Mouse (Mus musculus): ENCODE measurements at regions not wholly inside any gene's neighbourhood (a gene's known extent, or its start where the extent isn't known, plus 50 kb on each side); places are given as distances from the start of the nearest gene placed in this dataset.

DNA sequence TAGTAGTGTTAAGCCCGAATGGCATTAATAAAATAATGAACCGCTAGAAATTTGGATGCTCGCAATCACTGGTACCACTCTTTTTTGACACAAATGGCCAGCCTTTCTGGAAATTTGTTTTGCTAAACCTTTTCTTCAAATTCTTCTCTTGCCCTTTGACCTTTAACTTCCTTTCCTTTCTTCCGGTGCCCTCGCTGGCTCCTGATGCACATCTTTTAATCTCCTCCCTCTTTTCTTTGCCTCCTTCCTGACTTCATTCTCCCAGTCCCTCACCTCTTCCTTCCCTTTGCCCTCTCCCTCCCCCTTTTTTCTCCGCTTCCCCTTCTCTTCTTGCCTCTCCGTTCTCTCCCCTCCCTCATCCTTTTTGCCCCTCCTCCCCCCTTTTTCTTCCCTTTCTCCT, 118.3 kb upstream of the Zfhx3 start:
- no peaks in the 10 kb centered on the region for H3K27me3 ChIP-seq (ENCODE audit: control insufficient read depth, insufficient read depth, low read length)
- H3K27ac ChIP-seq (ENCODE audit: control insufficient read depth, insufficient read depth, low read depth, low read length): no peak overlapping the region
- H3K36me3 ChIP-seq (ENCODE audit: control insufficient read depth, insufficient read depth, low read length): no peaks in the 10 kb centered on the region
- H3K4me3 ChIP-seq (ENCODE audit: control insufficient read depth, low read depth, low read length): no peak overlapping the region
- H3K4me1 ChIP-seq (ENCODE audit: control insufficient read depth, insufficient read depth, low read length): peaks cover 6% of the 10 kb centered on the region
- TF ChIP-seq CTCF (IDR thresholded peaks at IDR 0.05; ENCODE audit: control insufficient read depth, insufficient read depth, insufficient replicate concordance, low read depth, low read length) (no peak), POLR2A (IDR thresholded peaks at IDR 0.05; ENCODE audit: control insufficient read depth, low read depth, low read length) (no peak)

- TF ChIP-seq POLR2A (IDR thresholded peaks at IDR 0.05; ENCODE audit: control insufficient read depth, low read depth, low read length): no peak
- no peak for TF ChIP-seq CTCF (IDR thresholded peaks at IDR 0.05; ENCODE audit: control insufficient read depth, insufficient read depth, insufficient replicate concordance, low read depth, low read length)
- Histone ChIP-seq H3K27me3 (ENCODE audit: control insufficient read depth, insufficient read depth, low read length) (no peaks in the 10 kb centered on the region), H3K4me3 (ENCODE audit: control insufficient read depth, low read depth, low read length) (no peak overlapping the region), H3K36me3 (ENCODE audit: control insufficient read depth, insufficient read depth, low read length) (no peaks in the 10 kb centered on the region), H3K27ac (ENCODE audit: control insufficient read depth, insufficient read depth, low read depth, low read length) (no peak overlapping the region), H3K4me1 (ENCODE audit: control insufficient read depth, insufficient read depth, low read length) (peaks cover 6% of the 10 kb centered on the region)
Measured at GRCm38 (mm10) chr8:107824640-107825039, 117.8 kb upstream of the Zfhx3 start.

- Histone ChIP-seq H3K27me3 (ENCODE audit: control insufficient read depth, insufficient read depth, low read length) (no peaks in the 10 kb centered on the region), H3K27ac (ENCODE audit: control insufficient read depth, insufficient read depth, low read depth, low read length) (no peak overlapping the region), H3K36me3 (ENCODE audit: control insufficient read depth, insufficient read depth, low read length) (no peaks in the 10 kb centered on the region), H3K4me3 (ENCODE audit: control insufficient read depth, low read depth, low read length) (no peak overlapping the region), H3K4me1 (ENCODE audit: control insufficient read depth, insufficient read depth, low read length) (peaks cover 6% of the 10 kb centered on the region)
- TF ChIP-seq CTCF (IDR thresholded peaks at IDR 0.05; ENCODE audit: control insufficient read depth, insufficient read depth, insufficient replicate concordance, low read depth, low read length) (no peak), POLR2A (IDR thresholded peaks at IDR 0.05; ENCODE audit: control insufficient read depth, low read depth, low read length) (no peak)
Measured at GRCm38 (mm10) chr8:107827500-107828125, 114.8 kb upstream of the Zfhx3 start.

DNA sequence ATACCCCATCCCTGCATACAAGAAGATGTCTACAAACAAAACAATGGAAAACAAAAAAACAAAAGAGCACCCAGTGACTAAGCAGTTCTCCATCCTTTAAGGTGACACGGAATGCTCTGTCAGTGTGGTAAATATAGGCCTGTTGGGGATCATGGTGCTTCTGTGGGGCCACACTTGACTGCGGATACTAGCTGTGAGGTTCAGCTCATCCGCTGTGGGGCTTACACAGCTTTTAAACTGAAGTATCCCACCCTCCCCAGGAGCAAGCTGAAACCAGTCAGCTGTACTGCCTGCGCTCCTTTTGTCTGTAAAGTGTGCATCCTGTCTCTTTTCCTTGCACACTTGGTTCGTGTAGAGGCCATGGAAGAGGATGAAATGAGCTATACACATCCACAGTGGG, 113.9 kb upstream of the Zfhx3 start:
- H3K27me3 ChIP-seq (ENCODE audit: control insufficient read depth, insufficient read depth, low read length): no peaks in the 10 kb centered on the region
- H3K27ac ChIP-seq (ENCODE audit: control insufficient read depth, insufficient read depth, low read depth, low read length): no peak overlapping the region
- peaks cover 6% of the 10 kb centered on the region for H3K4me1 ChIP-seq (ENCODE audit: control insufficient read depth, insufficient read depth, low read length)
- no peaks in the 10 kb centered on the region for H3K36me3 ChIP-seq (ENCODE audit: control insufficient read depth, insufficient read depth, low read length)
- no peak overlapping the region for H3K4me3 ChIP-seq (ENCODE audit: control insufficient read depth, low read depth, low read length)
- no peak for TF ChIP-seq POLR2A (IDR thresholded peaks at IDR 0.05; ENCODE audit: control insufficient read depth, low read depth, low read length)
- TF ChIP-seq CTCF (IDR thresholded peaks at IDR 0.05; ENCODE audit: control insufficient read depth, insufficient read depth, insufficient replicate concordance, low read depth, low read length): no peak

DNA sequence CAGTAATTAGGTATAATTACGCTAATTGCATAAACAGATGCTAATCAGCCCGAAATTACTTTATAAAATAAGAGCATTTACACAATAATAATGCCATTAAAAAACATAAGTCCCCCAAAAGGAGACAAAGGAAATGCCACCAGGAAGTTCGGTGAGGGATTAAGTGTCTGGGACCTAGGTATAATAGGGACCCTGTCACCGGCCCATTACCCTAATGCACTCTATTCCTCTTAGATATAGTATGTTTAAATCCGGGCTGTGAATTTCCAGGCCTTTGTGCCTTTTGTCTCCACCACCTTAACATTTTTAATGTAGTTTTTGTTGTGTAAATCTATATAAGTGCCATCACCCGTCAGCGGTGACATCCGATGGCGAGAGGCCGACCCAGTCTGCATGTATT, 109.0 kb upstream of the Zfhx3 start:
- H3K36me3 ChIP-seq (ENCODE audit: control insufficient read depth, insufficient read depth, low read length): no peaks in the 10 kb centered on the region
- TF ChIP-seq CTCF (IDR thresholded peaks at IDR 0.05; ENCODE audit: control insufficient read depth, insufficient read depth, insufficient replicate concordance, low read depth, low read length) (no peak), POLR2A (IDR thresholded peaks at IDR 0.05; ENCODE audit: control insufficient read depth, low read depth, low read length) (no peak)
- no peaks in the 10 kb centered on the region for H3K27me3 ChIP-seq (ENCODE audit: control insufficient read depth, insufficient read depth, low read length)
- H3K4me3 ChIP-seq (ENCODE audit: control insufficient read depth, low read depth, low read length): no peak overlapping the region
- H3K27ac ChIP-seq (ENCODE audit: control insufficient read depth, insufficient read depth, low read depth, low read length): no peak overlapping the region
- no peaks in the 10 kb centered on the region for H3K4me1 ChIP-seq (ENCODE audit: control insufficient read depth, insufficient read depth, low read length)

DNA sequence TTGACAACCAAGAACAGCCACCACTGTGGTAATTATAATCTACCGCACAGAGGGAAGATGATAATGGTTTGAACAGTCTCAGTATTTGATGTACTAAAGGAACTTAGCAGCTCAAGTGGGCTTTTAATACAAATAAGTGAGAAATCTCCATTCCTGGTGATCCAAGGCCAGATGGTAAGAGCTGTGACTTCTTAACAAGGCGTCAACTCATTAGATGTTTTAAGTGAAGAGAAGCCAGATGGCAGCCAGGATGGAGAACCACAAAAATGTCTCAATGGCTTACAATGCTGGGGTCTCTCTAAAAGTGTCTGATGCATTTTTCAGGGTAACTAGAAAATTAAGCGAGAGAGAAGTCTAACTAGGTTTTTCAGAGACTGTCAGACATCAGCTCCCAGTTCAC, 96.3 kb upstream of the Zfhx3 start:
- TF ChIP-seq CTCF (IDR thresholded peaks at IDR 0.05; ENCODE audit: control insufficient read depth, insufficient read depth, insufficient replicate concordance, low read depth, low read length) (no peak), POLR2A (IDR thresholded peaks at IDR 0.05; ENCODE audit: control insufficient read depth, low read depth, low read length) (no peak)
- no peak overlapping the region for H3K4me3 ChIP-seq (ENCODE audit: control insufficient read depth, low read depth, low read length)

DNA sequence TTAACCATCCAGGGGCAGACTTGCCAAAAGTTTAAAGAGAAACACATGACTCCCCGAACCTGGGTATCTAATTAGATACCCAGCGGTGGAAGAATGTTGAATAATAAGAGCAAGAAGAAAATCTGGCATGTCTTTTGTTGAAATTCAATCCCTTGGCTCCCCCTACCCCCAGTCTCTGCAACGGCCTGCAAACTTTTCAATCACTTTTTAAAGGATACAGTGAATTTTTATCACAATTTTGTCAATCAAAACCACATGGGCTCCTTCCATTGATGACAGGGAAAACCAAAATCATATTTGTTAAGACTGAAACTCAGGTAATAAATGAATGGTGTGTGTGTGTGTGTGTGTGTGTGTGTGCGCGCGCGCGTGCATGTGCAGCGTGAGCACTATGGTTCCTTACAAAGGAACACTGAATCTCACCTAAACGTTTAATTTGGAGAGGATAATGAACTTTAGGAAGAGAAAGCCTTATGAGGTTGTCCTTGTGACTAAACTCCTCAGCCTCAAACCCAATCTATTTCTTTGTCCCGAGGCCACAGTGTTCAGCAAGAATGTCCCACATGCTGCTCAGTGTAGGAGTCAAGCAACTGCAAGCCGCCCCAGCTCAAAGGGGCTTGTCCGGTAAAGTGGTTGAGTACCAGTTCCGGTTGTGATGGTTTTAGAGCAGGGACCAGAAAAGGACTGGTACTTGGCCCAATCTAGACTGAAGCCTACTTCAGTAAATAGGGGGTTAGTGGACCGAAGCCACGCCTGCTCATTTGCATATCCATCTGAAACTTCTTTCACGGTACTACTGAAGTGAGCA, 91.0 kb upstream of the Zfhx3 start:
- Histone ChIP-seq H3K4me3 (ENCODE audit: control insufficient read depth, low read depth, low read length) (no peak overlapping the region), H3K27me3 (ENCODE audit: control insufficient read depth, insufficient read depth, low read length) (no peaks in the 10 kb centered on the region), H3K27ac (ENCODE audit: control insufficient read depth, insufficient read depth, low read depth, low read length) (no peak overlapping the region), H3K4me1 (ENCODE audit: control insufficient read depth, insufficient read depth, low read length) (peaks cover 3% of the 10 kb centered on the region), H3K36me3 (ENCODE audit: control insufficient read depth, insufficient read depth, low read length) (no peaks in the 10 kb centered on the region)
- no peak for TF ChIP-seq POLR2A (IDR thresholded peaks at IDR 0.05; ENCODE audit: control insufficient read depth, low read depth, low read length)
- no peak for TF ChIP-seq CTCF (IDR thresholded peaks at IDR 0.05; ENCODE audit: control insufficient read depth, insufficient read depth, insufficient replicate concordance, low read depth, low read length)

More for the DNA sequence above, 96.3 kb upstream of the Zfhx3 start:
- Histone ChIP-seq H3K4me1 (ENCODE audit: control insufficient read depth, insufficient read depth, low read length) (no peaks in the 10 kb centered on the region), H3K27me3 (ENCODE audit: control insufficient read depth, insufficient read depth, low read length) (no peaks in the 10 kb centered on the region), H3K36me3 (ENCODE audit: control insufficient read depth, insufficient read depth, low read length) (no peaks in the 10 kb centered on the region), H3K27ac (ENCODE audit: control insufficient read depth, insufficient read depth, low read depth, low read length) (no peak overlapping the region)
